Mouse (Mus musculus) kidney, adult 2 months (tissue): Measurements from ENCODE around the gene Ints2. TPM values are rescaled to one million over a fixed set of nuclear protein-coding genes. Genes with fewer than 3 reads are reported as not detected.
A peak's percentile ranks its signal among the peaks of the same experiment; 100 is the strongest.
"Not testable (repeated sequence)": the region's sequence is repeated elsewhere in the genome, so short reads cannot be mapped to it uniquely, and the experiment has no call there.

Source experiments
- DNase-seq: peaks from one replicate; pipeline ENCODE4 v3.0.0; 2021
- H3K27ac ChIP-seq: fragments of 200-500 bp; 2 replicates; pipeline ENCODE4 v1.5.1; 2012; ENCODE audit warnings: low read depth, low read length, control low read depth, inconsistent platforms; ENCODE audit not compliant: insufficient read depth
- H3K27me3 ChIP-seq: fragments of 200-500 bp; replicated peaks from 2 replicates; pipeline ENCODE4 v1.6.1; 2012; ENCODE audit warnings: mild to moderate bottlenecking, moderate library complexity, low read length, inconsistent platforms; ENCODE audit not compliant: control insufficient read depth, insufficient read depth
- H3K36me3 ChIP-seq: fragments of 200-500 bp; 2 replicates; pipeline ENCODE4 v1.6.1; 2012; ENCODE audit warnings: mild to moderate bottlenecking, moderate library complexity, low read length, inconsistent platforms; ENCODE audit not compliant: control insufficient read depth, insufficient read depth
- H3K4me1 ChIP-seq: fragments of 200-500 bp; 2 replicates; pipeline ENCODE4 v1.6.1; 2011; ENCODE audit warnings: low read length; ENCODE audit not compliant: control insufficient read depth, insufficient read depth
- H3K4me3 ChIP-seq: fragments of 200-500 bp; 2 replicates; pipeline ENCODE4 v1.5.1; 2011; ENCODE audit warnings: mild to moderate bottlenecking, low read depth, low read length, control low read depth; ENCODE audit not compliant: insufficient read depth
- CTCF ChIP-seq: fragments of 200-500 bp; conservative IDR thresholded peaks from 2 replicates; pipeline ENCODE4 v1.5.1; 2011; ENCODE audit warnings: low read depth, mild to moderate bottlenecking, control low read depth, low read length, moderate library complexity, mixed read lengths; ENCODE audit not compliant: insufficient read depth, insufficient read length
- POLR2A ChIP-seq: fragments of 200-500 bp; IDR thresholded peaks from one replicate; pipeline ENCODE4 v1.6.1; 2011; ENCODE audit warnings: low read depth, low read length, control low read depth
- WGBS: fragments of 180-500 bp; shearing (Covaris S2); methylation state at CpG from one replicate; pipeline ENCODE4 v1.1.7; 2018; 5-methylcytosine and 5-hydroxymethylcytosine counted together
- polyA plus RNA-seq: library from polyadenylated mRNA; depleted of rRNA; stranded (reverse); fragments of >200 nt; gene quantifications from 2 replicates; pipeline ENCODE4 v1.2.3, GENCODE M21; 2012

Gene Ints2
- polyA plus RNA-seq, 1 experiment: 29.3 TPM

GRCm38 (mm10) chr11:86205031-86205430, 52.3 kb downstream of the Ints2 start:
- no peak for TF ChIP-seq POLR2A
- no peak for TF ChIP-seq CTCF
- no peak for DNase-seq
- Histone ChIP-seq H3K27ac (no peak overlapping the region), H3K36me3 (no peaks in the 10 kb centered on the region), H3K27me3 (no peaks in the 10 kb centered on the region), H3K4me1 (no peaks in the 10 kb centered on the region; the same call in 1 of the 2 replicates), H3K4me3 (no peak overlapping the region)
- 97% methylated on average over 5 of the region's 5 CpGs for WGBS

- Histone ChIP-seq H3K27ac (peak overlapping the region; percentile 39), H3K4me1 (no peaks in the 10 kb centered on the region; the same call in 1 of the 2 replicates), H3K4me3 (peak overlapping the region; percentile 89), H3K27me3 (no peaks in the 10 kb centered on the region), H3K36me3 (no peaks in the 10 kb centered on the region)
- WGBS: 22% methylated on average over 16 of the region's 16 CpGs
- TF ChIP-seq POLR2A (no peak), CTCF (no peak)
- peak; percentile 19 for DNase-seq
Observed at GRCm38 (mm10) chr11:86201901-86202675, 55.3 kb downstream of the Ints2 start.

- no peaks in the 10 kb centered on the region for H3K36me3 ChIP-seq
- WGBS: under 1% methylated on average over 60 of the region's 60 CpGs
Observed at GRCm38 (mm10) chr11:86201037-86201786, 56.2 kb downstream of the Ints2 start, which contains the start of gene Brip1. Gene Brip1 (minus strand): TSS chr11:86201193.

GRCm38 (mm10) chr11:86200460-86201021, 56.8 kb downstream of the Ints2 start:
- no peak for DNase-seq
- TF ChIP-seq CTCF (no peak), POLR2A (no peak)
- peak overlapping the region; percentile 55 for H3K4me3 ChIP-seq
- H3K27me3 ChIP-seq: no peaks in the 10 kb centered on the region
- no peaks in the 10 kb centered on the region for H3K36me3 ChIP-seq
- WGBS: under 1% methylated on average over 21 of the region's 21 CpGs
- no peaks in the 10 kb centered on the region; the same call in 1 of the 2 replicates for H3K4me1 ChIP-seq
- H3K27ac ChIP-seq: 0 out of 2 replicates have a peak overlapping the region, but pooled peaks have one; percentile 28

More at GRCm38 (mm10) chr11:86201037-86201786, 56.2 kb downstream of the Ints2 start, which contains the start of gene Brip1:
- DNase-seq: peak; percentile 97
- Histone ChIP-seq H3K4me1 (no peaks in the 10 kb centered on the region; the same call in 1 of the 2 replicates), H3K4me3 (peak within 1 kb of the TSS; percentile 89), H3K27me3 (no peaks in the 10 kb centered on the region), H3K27ac (peak within 1 kb of the TSS; percentile 39)
- TF ChIP-seq POLR2A (no peak), CTCF (no peak)

- no peaks in the 10 kb centered on the region for H3K36me3 ChIP-seq
- H3K27me3 ChIP-seq: no peaks in the 10 kb centered on the region
- no peak overlapping the region for H3K27ac ChIP-seq
- DNase-seq: no peak
- TF ChIP-seq CTCF: no peak
- no peak for TF ChIP-seq POLR2A
- WGBS: 50% methylated on average over 4 of the region's 4 CpGs
- H3K4me1 ChIP-seq: no peaks in the 10 kb centered on the region; the same call in 1 of the 2 replicates
- no peak overlapping the region for H3K4me3 ChIP-seq
Observed at GRCm38 (mm10) chr11:86199733-86200132, 57.6 kb downstream of the Ints2 start.

GRCm38 (mm10) chr11:86185224-86185623, 72.2 kb downstream of the Ints2 start:
- H3K27ac ChIP-seq, DNase-seq: not testable (repeated sequence)
- 70% methylated on average over 7 of the region's 7 CpGs for WGBS

GRCm38 (mm10) chr11:86175833-86176232, 81.5 kb downstream of the Ints2 start:
- 46% methylated on average over 3 of the region's 3 CpGs for WGBS
- TF ChIP-seq CTCF: no peak
- no peak for TF ChIP-seq POLR2A
- H3K27me3 ChIP-seq: no peaks in the 10 kb centered on the region
- H3K27ac ChIP-seq: no peak overlapping the region
- DNase-seq: peak; percentile 19
- no peaks in the 10 kb centered on the region for H3K4me1 ChIP-seq
- H3K4me3 ChIP-seq: no peak overlapping the region
- H3K36me3 ChIP-seq: no peaks in the 10 kb centered on the region

More at GRCm38 (mm10) chr11:86185224-86185623, 72.2 kb downstream of the Ints2 start:
- H3K4me1 ChIP-seq, H3K4me3 ChIP-seq, H3K27me3 ChIP-seq, H3K36me3 ChIP-seq: not testable (repeated sequence)
